Comparison of ENCODE assay signal across 33 mouse cellular contexts in the genomic region with DNA sequence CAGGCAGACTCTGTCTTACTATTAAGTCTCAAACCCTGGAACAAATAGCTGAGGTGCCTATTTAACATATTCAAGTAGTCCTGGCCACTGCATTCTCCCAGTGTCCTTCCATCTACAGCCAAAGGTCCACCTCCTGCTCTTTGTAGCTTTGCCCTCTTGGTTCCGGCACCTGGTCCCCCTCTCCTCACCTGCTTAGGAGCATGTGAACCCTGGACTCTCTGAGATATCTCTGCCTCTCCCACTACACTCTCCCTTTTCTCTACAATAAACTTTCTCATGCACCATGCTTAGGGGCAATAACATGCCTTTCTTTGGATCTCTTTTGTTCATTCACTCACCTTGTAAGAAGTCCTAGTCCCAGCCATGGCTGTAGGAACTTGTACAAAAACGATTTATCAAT. TPM values are rescaled to one million over a fixed set of nuclear protein-coding genes. Genes with fewer than 3 reads are reported as not detected.
DNase-seq lines count a peak whose midpoint lies in the region; ATAC-seq and TF ChIP-seq lines count a peak whose summit lies in the region.
"Had no signal": no experiment of that assay in that cellular context is flagged by ENCODE, and none has a peak within 500 bp of the region (broad histone marks: within the 10 kb centered on the region; RNA-seq: fewer than 3 reads in every experiment).

No protein-coding gene starts in this region.

- peak; percentile 76 for DNase-seq in heart, adult 11 months
- DNase-seq in heart, postnatal 4 days: no peak
- DNase-seq in embryo, embryonic 9.5 days (ENCODE audit: extremely low spot score): no peak
- DNase-seq: adrenal gland, postnatal 10 days; adrenal gland, postnatal 25 days; B cell, adult 2 months; cerebellum, adult 11 months; cerebellum, adult 18-20 months; cerebellum, adult 8-10 months; cerebellum, adult 9-11 months; cerebellum, postnatal 14 days; cerebellum, postnatal 36 days; embryo, embryonic 11 days had no signal

- H3K4me1 ChIP-seq in intestine, embryonic 15.5 days (replicated peaks): no peaks in the 10 kb centered on the region
- no peaks in the 10 kb centered on the region for H3K4me1 ChIP-seq in intestine, postnatal 0 days (replicated peaks; ENCODE audit: control insufficient read depth, insufficient read depth, low read length)
- H3K4me1 ChIP-seq in stomach, embryonic 15.5 days: 0 out of 2 replicates have a peak, but pooled peaks cover 6% of the 10 kb centered on the region
- no peaks in the 10 kb centered on the region; the same call in 1 of the 2 replicates for H3K4me1 ChIP-seq in heart, embryonic 11.5 days (ENCODE audit: control insufficient read depth, insufficient read depth, low read length)
- H3K4me1 ChIP-seq: embryonic facial prominence, embryonic 10.5 days; embryonic facial prominence, embryonic 12.5 days; forebrain, embryonic 10.5 days; forebrain, embryonic 12.5 days had no signal

- no peak for TF ChIP-seq CTCF in intestine, postnatal 0 days (IDR thresholded peaks at IDR 0.05; ENCODE audit: low read depth)

- H3K9ac ChIP-seq in intestine, embryonic 15.5 days: no peak overlapping the region
- H3K9ac ChIP-seq in intestine, postnatal 0 days (ENCODE audit: low read depth, low read length): no peak overlapping the region
- no peak overlapping the region for H3K9ac ChIP-seq in stomach, embryonic 15.5 days
- no peak overlapping the region for H3K9ac ChIP-seq in heart, embryonic 11.5 days (ENCODE audit: low read depth, low read length)
- H3K9ac ChIP-seq: embryonic facial prominence, embryonic 12.5 days; forebrain, embryonic 12.5 days had no signal

- no peak overlapping the region for H3K4me3 ChIP-seq in intestine, embryonic 15.5 days (replicated peaks)
- H3K4me3 ChIP-seq in intestine, postnatal 0 days (ENCODE audit: low read depth, low read length): no peak overlapping the region
- no peak overlapping the region for H3K4me3 ChIP-seq in stomach, embryonic 15.5 days (replicated peaks)
- H3K4me3 ChIP-seq in heart, embryonic 11.5 days (ENCODE audit: low read depth, low read length): no peak overlapping the region
- H3K4me3 ChIP-seq: embryonic facial prominence, embryonic 10.5 days; embryonic facial prominence, embryonic 12.5 days; erythroblast, embryonic 14.5 days; forebrain, embryonic 10.5 days; forebrain, embryonic 12.5 days had no signal

- WGBS in intestine, embryonic 15.5 days: 66% methylated on average over 2 of the region's 2 CpGs
- WGBS in intestine, postnatal 0 days: 49% methylated on average over 2 of the region's 2 CpGs
- WGBS in stomach, embryonic 15.5 days: 77% methylated on average over 2 of the region's 2 CpGs
- 72% methylated on average over 2 of the region's 2 CpGs for WGBS in heart, embryonic 11.5 days (ENCODE audit: insufficient replicate concordance)

- H3K36me3 ChIP-seq in intestine, embryonic 15.5 days: no peaks in the 10 kb centered on the region
- no peaks in the 10 kb centered on the region for H3K36me3 ChIP-seq in intestine, postnatal 0 days (ENCODE audit: control insufficient read depth, insufficient read depth)
- H3K36me3 ChIP-seq in stomach, embryonic 15.5 days: no peaks in the 10 kb centered on the region
- H3K36me3 ChIP-seq in heart, embryonic 11.5 days (ENCODE audit: control insufficient read depth, insufficient read depth, low read length): no peaks in the 10 kb centered on the region
- H3K36me3 ChIP-seq: embryonic facial prominence, embryonic 10.5 days; embryonic facial prominence, embryonic 12.5 days; forebrain, embryonic 10.5 days; forebrain, embryonic 12.5 days; G1E had no signal

- no peaks in the 10 kb centered on the region for H3K27me3 ChIP-seq in intestine, embryonic 15.5 days (replicated peaks)
- H3K27me3 ChIP-seq in intestine, postnatal 0 days (replicated peaks; ENCODE audit: control insufficient read depth, insufficient read depth, low read length): 0 out of 2 replicates have a peak, but pooled peaks cover 5% of the 10 kb centered on the region
- H3K27me3 ChIP-seq in stomach, embryonic 15.5 days (replicated peaks): no peaks in the 10 kb centered on the region
- no peaks in the 10 kb centered on the region for H3K27me3 ChIP-seq in heart, embryonic 11.5 days (ENCODE audit: control insufficient read depth, insufficient read depth, low read length)
- H3K27me3 ChIP-seq: CH12.LX; embryonic facial prominence, embryonic 12.5 days; forebrain, embryonic 12.5 days; Patski had no signal

- no peak overlapping the region for H3K4me2 ChIP-seq in intestine, embryonic 15.5 days (replicated peaks)
- no peak overlapping the region for H3K4me2 ChIP-seq in intestine, postnatal 0 days (replicated peaks; ENCODE audit: low read depth)
- no peak overlapping the region for H3K4me2 ChIP-seq in stomach, embryonic 15.5 days
- H3K4me2 ChIP-seq in heart, embryonic 11.5 days: no peak overlapping the region
- H3K4me2 ChIP-seq: embryonic facial prominence, embryonic 12.5 days; forebrain, embryonic 12.5 days had no signal

- ATAC-seq in intestine, embryonic 15.5 days: peak; percentile 81
- 0 out of 2 replicates have a peak, but pooled peaks have one; percentile 38 for ATAC-seq in intestine, postnatal 0 days
- ATAC-seq in stomach, embryonic 15.5 days (ENCODE audit: insufficient read depth, low FRiP score, low read depth): no peak
- ATAC-seq in heart, embryonic 11.5 days (replicated peaks; ENCODE audit: insufficient number of reproducible peaks, low FRiP score, low TSS enrichment): no peak
- ATAC-seq: activated CD4-positive, CD25-positive, alpha-beta regulatory T cell, adult 4 months; CD4-positive, CD25-positive, alpha-beta regulatory T cell, adult 4 months; forebrain, embryonic 14.5 days; forebrain, embryonic 16.5 days; Patski had no signal

- H3K27ac ChIP-seq in intestine, embryonic 15.5 days: no peak overlapping the region
- H3K27ac ChIP-seq in intestine, postnatal 0 days (ENCODE audit: low read depth, low read length): no peak overlapping the region
- peak overlapping the region; percentile 51; the same call in 1 of the 2 replicates for H3K27ac ChIP-seq in stomach, embryonic 15.5 days
- H3K27ac ChIP-seq in heart, embryonic 11.5 days (ENCODE audit: low read depth, low read length): no peak overlapping the region
- H3K27ac ChIP-seq: embryonic facial prominence, embryonic 10.5 days; embryonic facial prominence, embryonic 12.5 days; forebrain, embryonic 10.5 days; forebrain, embryonic 12.5 days had no signal

- no peaks in the 10 kb centered on the region for H3K9me3 ChIP-seq in intestine, embryonic 15.5 days
- H3K9me3 ChIP-seq in intestine, postnatal 0 days (ENCODE audit: control insufficient read depth): no peaks in the 10 kb centered on the region
- no peaks in the 10 kb centered on the region for H3K9me3 ChIP-seq in stomach, embryonic 15.5 days
- H3K9me3 ChIP-seq in heart, embryonic 11.5 days (replicated peaks; ENCODE audit: control insufficient read depth, low read length): no peaks in the 10 kb centered on the region
- H3K9me3 ChIP-seq: embryonic facial prominence, embryonic 10.5 days; embryonic facial prominence, embryonic 12.5 days; forebrain, embryonic 10.5 days; forebrain, embryonic 12.5 days had no signal

RNA-seq across cellular contexts. Expression of a gene that starts 11.7 kb away (rescaled TPM):
- total RNA-seq in heart, postnatal 4 days (2021): 1 to 10 TPM; 1.1 to 1.4 TPM
- polyA plus RNA-seq in intestine, embryonic 15.5 days (2015; fragmentation: Nextera tagmentation; extraction: Ambion mirVana): 1.3 and 1.8 TPM in 2 replicates
- 2.2 and 2.4 TPM in 2 replicates for polyA plus RNA-seq in intestine, postnatal 0 days (2015; fragmentation: Nextera tagmentation; extraction: Ambion mirVana)
- polyA plus RNA-seq in stomach, embryonic 15.5 days (2015; fragmentation: Nextera tagmentation; extraction: Ambion mirVana): 3.6 and 4.5 TPM in 2 replicates
- polyA plus RNA-seq in heart, embryonic 11.5 days (2014; fragmentation: Nextera tagmentation; extraction: Ambion mirVana): 0.44 and 0.51 TPM in 2 replicates
- polyA plus RNA-seq: erythroblast, embryonic 14.5 days; G1E had no signal

RNA-seq across cellular contexts. Expression of a gene that starts 13.1 kb away (rescaled TPM):
- not detected for total RNA-seq in heart, postnatal 4 days (2021)
- 0.18 and 0.39 TPM in 2 replicates for polyA plus RNA-seq in intestine, embryonic 15.5 days (2015; fragmentation: Nextera tagmentation; extraction: Ambion mirVana)
- polyA plus RNA-seq in intestine, postnatal 0 days (2015; fragmentation: Nextera tagmentation; extraction: Ambion mirVana): not detected in 2 replicates
- 0.32 and 1.2 TPM in 2 replicates for polyA plus RNA-seq in stomach, embryonic 15.5 days (2015; fragmentation: Nextera tagmentation; extraction: Ambion mirVana)
- polyA plus RNA-seq in heart, embryonic 11.5 days (2014; fragmentation: Nextera tagmentation; extraction: Ambion mirVana): not detected in 2 replicates
- total RNA-seq: adrenal gland, adult 18-20 months; adrenal gland, postnatal 25 days; CH12.LX; common myeloid progenitor, adult 5-6 weeks; G1E had no signal
- polyA plus RNA-seq: activated CD4-positive, CD25-positive, alpha-beta regulatory T cell, adult 4 months; brain, embryonic 14.5 days; CD4-positive, CD25-positive, alpha-beta regulatory T cell, adult 4 months; embryonic facial prominence, embryonic 12.5 days; embryonic facial prominence, embryonic 14.5 days; erythroblast, embryonic 14.5 days; forebrain, embryonic 10.5 days; forebrain, embryonic 12.5 days; forebrain, embryonic 14.5 days; forebrain, embryonic 16.5 days; G1E had no signal

RNA-seq across cellular contexts. Expression of a gene that starts 26.7 kb away (rescaled TPM):
- not detected for total RNA-seq in heart, postnatal 4 days (2021)
- polyA plus RNA-seq in intestine, embryonic 15.5 days (2015; fragmentation: Nextera tagmentation; extraction: Ambion mirVana): 0.08 and 0.11 TPM in 2 replicates
- not detected in 2 replicates for polyA plus RNA-seq in intestine, postnatal 0 days (2015; fragmentation: Nextera tagmentation; extraction: Ambion mirVana)
- 0.21 and 0.44 TPM in 2 replicates for polyA plus RNA-seq in stomach, embryonic 15.5 days (2015; fragmentation: Nextera tagmentation; extraction: Ambion mirVana)
- not detected in 2 replicates for polyA plus RNA-seq in heart, embryonic 11.5 days (2014; fragmentation: Nextera tagmentation; extraction: Ambion mirVana)
- total RNA-seq: adrenal gland, adult 18-20 months; adrenal gland, postnatal 25 days; CH12.LX; common myeloid progenitor, adult 5-6 weeks had no signal
- polyA plus RNA-seq: embryonic facial prominence, embryonic 10.5 days; erythroblast, embryonic 14.5 days; forebrain, embryonic 14.5 days; forebrain, embryonic 16.5 days; G1E; Patski had no signal

RNA-seq across cellular contexts. Expression of a gene that starts 59.5 kb away (rescaled TPM):
- not detected for total RNA-seq in heart, postnatal 4 days (2021)
- polyA plus RNA-seq in intestine, embryonic 15.5 days (2015; fragmentation: Nextera tagmentation; extraction: Ambion mirVana): 0.46 and 0.68 TPM in 2 replicates
- not detected in 2 replicates for polyA plus RNA-seq in intestine, postnatal 0 days (2015; fragmentation: Nextera tagmentation; extraction: Ambion mirVana)
- polyA plus RNA-seq in stomach, embryonic 15.5 days (2015; fragmentation: Nextera tagmentation; extraction: Ambion mirVana): 0.93 and 1.5 TPM in 2 replicates
- not detected in 2 replicates for polyA plus RNA-seq in heart, embryonic 11.5 days (2014; fragmentation: Nextera tagmentation; extraction: Ambion mirVana)
- total RNA-seq: adrenal gland, adult 18-20 months; adrenal gland, postnatal 25 days; CH12.LX; common myeloid progenitor, adult 5-6 weeks; G1E had no signal
- polyA plus RNA-seq: activated CD4-positive, CD25-positive, alpha-beta regulatory T cell, adult 4 months; brain, embryonic 14.5 days; CD4-positive, CD25-positive, alpha-beta regulatory T cell, adult 4 months; embryonic facial prominence, embryonic 10.5 days; embryonic facial prominence, embryonic 12.5 days; embryonic facial prominence, embryonic 14.5 days; forebrain, embryonic 10.5 days; forebrain, embryonic 12.5 days; forebrain, embryonic 14.5 days; forebrain, embryonic 16.5 days; G1E; Patski had no signal

Comparison
In these comparisons a context has a peak if more than half of its experiments do, and no peak if none do; other contexts are left out.
1. ATAC-seq: peak in intestine, embryonic 15.5 days (single experiment) and intestine, postnatal 0 days (single experiment); none in stomach, embryonic 15.5 days (single experiment) and heart, embryonic 11.5 days (single experiment).